Mouse (Mus musculus): ENCODE measurements around the gene Armc9.

The Armc9 gene

GRCm38 (mm10) chr1:86229184-86229829 is 74.7 kb downstream of the Armc9 start:
- DNase-seq: no peak

GRCm38 (mm10) chr1:86232631-86233030 is 78.1 kb downstream of the Armc9 start:
- no peak for DNase-seq

- DNase-seq: no peak
Measured at GRCm38 (mm10) chr1:86233808-86234207, 79.2 kb downstream of the Armc9 start.

- DNase-seq: peak in 1 of 2 experiments; percentile 26
Measured at GRCm38 (mm10) chr1:86235118-86235517, 80.5 kb downstream of the Armc9 start.

- peak; percentile 61 to 70 for DNase-seq
Measured at GRCm38 (mm10) chr1:86236442-86236841, 81.9 kb downstream of the Armc9 start.

- no peak for DNase-seq
Measured at GRCm38 (mm10) chr1:86239010-86239409, 84.4 kb downstream of the Armc9 start.

GRCm38 (mm10) chr1:86239871-86240270 is 85.3 kb downstream of the Armc9 start:
- peak; percentile 60 for DNase-seq

GRCm38 (mm10) chr1:86240959-86241358 is 86.4 kb downstream of the Armc9 start:
- DNase-seq: no peak

- DNase-seq: no peak
Measured at GRCm38 (mm10) chr1:86243490-86243889, 88.9 kb downstream of the Armc9 start.

- no peak for DNase-seq
Measured at GRCm38 (mm10) chr1:86245301-86246085, 90.9 kb downstream of the Armc9 start.

- no peak for DNase-seq
Measured at GRCm38 (mm10) chr1:86253410-86253809, 98.8 kb downstream of the Armc9 start.

GRCm38 (mm10) chr1:86256311-86256710 is 101.7 kb downstream of the Armc9 start:
- DNase-seq: peak; percentile 46 to 54

GRCm38 (mm10) chr1:86257228-86257627 is 102.6 kb downstream of the Armc9 start:
- no peak for DNase-seq

- DNase-seq: no peak
Measured at GRCm38 (mm10) chr1:86258171-86258824, 103.7 kb downstream of the Armc9 start.

- no peak for DNase-seq
Measured at GRCm38 (mm10) chr1:86263564-86264339, 109.2 kb downstream of the Armc9 start.

- DNase-seq: no peak
Measured at GRCm38 (mm10) chr1:86265060-86265459, 110.5 kb downstream of the Armc9 start.

- no peak for DNase-seq
Measured at GRCm38 (mm10) chr1:86268492-86269189, 114.1 kb downstream of the Armc9 start.

GRCm38 (mm10) chr1:86269190-86269508 is 114.6 kb downstream of the Armc9 start:
- DNase-seq: no peak

- no peak for DNase-seq
Measured at GRCm38 (mm10) chr1:86271707-86272106, 117.1 kb downstream of the Armc9 start.

GRCm38 (mm10) chr1:86277055-86277454 is 122.5 kb downstream of the Armc9 start:
- DNase-seq: no peak

GRCm38 (mm10) chr1:86281781-86282536 is 127.4 kb downstream of the Armc9 start:
- no peak for DNase-seq

GRCm38 (mm10) chr1:86284101-86284500 is 129.5 kb downstream of the Armc9 start:
- DNase-seq: no peak
